ENCODE assay signal across 29 mouse cellular contexts in the genomic region with DNA sequence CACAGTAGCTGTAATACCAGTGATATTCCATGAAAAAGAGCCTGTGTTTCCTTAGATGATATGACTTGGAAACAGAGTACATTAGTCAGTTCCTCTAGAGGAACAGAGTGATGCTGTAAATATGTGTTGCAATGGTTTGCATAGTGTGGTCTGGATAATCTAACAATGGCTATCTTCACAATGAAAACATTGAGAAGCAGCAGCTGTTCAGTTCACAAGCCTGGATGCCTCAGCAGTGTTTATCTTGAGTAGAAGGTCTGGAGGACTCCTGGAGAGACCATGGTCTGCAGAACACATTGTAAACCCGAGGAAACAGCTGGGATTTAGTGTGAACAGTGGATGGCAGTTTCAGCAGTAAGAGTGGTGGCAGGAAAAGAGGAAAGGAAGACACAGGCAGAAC.
A peak's percentile ranks its signal among the peaks of the same experiment; 100 is the strongest.
DNase-seq lines count a peak whose midpoint lies in the region; ATAC-seq lines count a peak whose summit lies in the region.
"Had no signal": no experiment of that assay in that cellular context is flagged by ENCODE, and none has a peak within 500 bp of the region (broad histone marks: within the 10 kb centered on the region; RNA-seq: fewer than 3 reads in every experiment).

No protein-coding gene starts in this region.

- H3K4me3 ChIP-seq in heart, embryonic 12.5 days = no peak overlapping the region
- no peak overlapping the region for H3K4me3 ChIP-seq in heart, embryonic 10.5 days
- H3K4me3 ChIP-seq in lung, embryonic 15.5 days = no peak overlapping the region
- H3K4me3 ChIP-seq: embryonic facial prominence, embryonic 13.5 days; erythroblast, embryonic 14.5 days; forebrain, embryonic 13.5 days; hindbrain, embryonic 15.5 days; limb, embryonic 15.5 days; midbrain, embryonic 15.5 days; myocyte; neural tube, embryonic 13.5 days had no signal

- no peaks in the 10 kb centered on the region for H3K9me3 ChIP-seq in heart, embryonic 12.5 days (replicated peaks)
- H3K9me3 ChIP-seq in heart, embryonic 10.5 days = no peaks in the 10 kb centered on the region
- H3K9me3 ChIP-seq in lung, embryonic 15.5 days = no peaks in the 10 kb centered on the region
- H3K9me3 ChIP-seq: embryonic facial prominence, embryonic 13.5 days; forebrain, embryonic 13.5 days; hindbrain, embryonic 15.5 days; limb, embryonic 15.5 days; midbrain, embryonic 15.5 days; neural tube, embryonic 13.5 days had no signal

- no peaks in the 10 kb centered on the region for H3K36me3 ChIP-seq in heart, embryonic 12.5 days
- no peaks in the 10 kb centered on the region for H3K36me3 ChIP-seq in heart, embryonic 10.5 days
- no peaks in the 10 kb centered on the region for H3K36me3 ChIP-seq in lung, embryonic 15.5 days
- H3K36me3 ChIP-seq: embryonic facial prominence, embryonic 13.5 days; hindbrain, embryonic 15.5 days; limb, embryonic 15.5 days; midbrain, embryonic 15.5 days; neural tube, embryonic 13.5 days had no signal

- no peaks in the 10 kb centered on the region for H3K4me1 ChIP-seq in heart, embryonic 12.5 days (replicated peaks)
- H3K4me1 ChIP-seq in heart, embryonic 10.5 days = no peaks in the 10 kb centered on the region
- no peaks in the 10 kb centered on the region for H3K4me1 ChIP-seq in lung, embryonic 15.5 days
- H3K4me1 ChIP-seq: embryonic facial prominence, embryonic 13.5 days; forebrain, embryonic 13.5 days; hindbrain, embryonic 15.5 days; limb, embryonic 15.5 days; midbrain, embryonic 15.5 days; neural tube, embryonic 13.5 days had no signal

- no peak overlapping the region for H3K9ac ChIP-seq in heart, embryonic 12.5 days
- no peak overlapping the region for H3K9ac ChIP-seq in lung, embryonic 15.5 days
- H3K9ac ChIP-seq: embryonic facial prominence, embryonic 13.5 days; forebrain, embryonic 13.5 days; hindbrain, embryonic 15.5 days; limb, embryonic 15.5 days; liver, embryonic 14.5 days; midbrain, embryonic 15.5 days; neural tube, embryonic 13.5 days had no signal

- H3K27me3 ChIP-seq in heart, embryonic 12.5 days (replicated peaks) = no peaks in the 10 kb centered on the region
- no peaks in the 10 kb centered on the region for H3K27me3 ChIP-seq in heart, embryonic 10.5 days (ENCODE audit: insufficient read depth, poor library complexity, severe bottlenecking)
- H3K27me3 ChIP-seq in lung, embryonic 15.5 days = no peaks in the 10 kb centered on the region
- H3K27me3 ChIP-seq: embryonic facial prominence, embryonic 13.5 days; forebrain, embryonic 13.5 days; hindbrain, embryonic 15.5 days; limb, embryonic 15.5 days; midbrain, embryonic 15.5 days; neural tube, embryonic 13.5 days had no signal

- 10% methylated on average over 1 of the region's 1 CpGs for WGBS in heart, embryonic 12.5 days
- WGBS in heart, embryonic 10.5 days = 21% methylated on average over 1 of the region's 1 CpGs
- 11% methylated on average over 1 of the region's 1 CpGs for WGBS in lung, embryonic 15.5 days

- peak; percentile 69 for ATAC-seq in heart, embryonic 12.5 days (ENCODE audit: insufficient number of reproducible peaks, low FRiP score)
- peak; percentile 83; the same call in 1 of the 2 replicates for ATAC-seq in lung, embryonic 15.5 days (ENCODE audit: borderline replicate concordance, extremely low read depth, low FRiP score, low TSS enrichment)
- ATAC-seq: CD4-positive, CD25-positive, alpha-beta regulatory T cell, adult 4 months; forebrain, embryonic 13.5 days; midbrain, embryonic 15.5 days had no signal

- intact Hi-C loops in heart, postnatal 36 days (cut with DNase I) = no loop called here
- intact Hi-C loops in heart, postnatal 10 days (cut with DNase I) = no loop called here

- no peak for DNase-seq in heart, postnatal 36 days
- peak; percentile 3 to 19 for DNase-seq in heart, postnatal 10 days
- no peak for DNase-seq in heart, embryonic 10.5 days (ENCODE audit: low spot score)
- DNase-seq in lung, postnatal 14 days = no peak
- DNase-seq in embryo, embryonic 10.5 days (ENCODE audit: low spot score) = peak; percentile 1
- no peak for DNase-seq in spleen, postnatal 36 days (ENCODE audit: low spot score in 2 of 2)
- DNase-seq: adrenal gland, postnatal 25 days; cerebellum, adult 9-10 months; gastrocnemius, postnatal 36 days; kidney, adult 18-20 months; kidney, postnatal 10 days; left cerebral cortex, postnatal 4 days; retina, postnatal 1 day; right cerebral cortex, postnatal 25 days; spleen, adult 18-20 months; thymus, adult 18-20 months; thymus, postnatal 36 days had no signal

- H3K27ac ChIP-seq in heart, embryonic 12.5 days (ENCODE audit: poor library complexity, severe bottlenecking) = no peak overlapping the region
- no peak overlapping the region for H3K27ac ChIP-seq in heart, embryonic 10.5 days
- H3K27ac ChIP-seq in lung, embryonic 15.5 days = no peak overlapping the region
- H3K27ac ChIP-seq: embryonic facial prominence, embryonic 13.5 days; forebrain, embryonic 13.5 days; hindbrain, embryonic 15.5 days; limb, embryonic 15.5 days; liver, embryonic 14.5 days; midbrain, embryonic 15.5 days; neural tube, embryonic 13.5 days had no signal

- no peak overlapping the region for H3K4me2 ChIP-seq in heart, embryonic 12.5 days
- no peak overlapping the region for H3K4me2 ChIP-seq in lung, embryonic 15.5 days
- H3K4me2 ChIP-seq: embryonic facial prominence, embryonic 13.5 days; forebrain, embryonic 13.5 days; hindbrain, embryonic 15.5 days; limb, embryonic 15.5 days; midbrain, embryonic 15.5 days; neural tube, embryonic 13.5 days had no signal

Comparison
In these comparisons a context has a peak if more than half of its experiments do, and no peak if none do; other contexts are left out.
1. DNase-seq: peak in heart, postnatal 10 days (2 of 2) and embryo, embryonic 10.5 days (single experiment); none in heart, postnatal 36 days (0 of 2), heart, embryonic 10.5 days (single experiment), lung, postnatal 14 days (single experiment) and spleen, postnatal 36 days (0 of 2).